Mouse (Mus musculus): Measurements from ENCODE around the gene Ets2. TPM values are rescaled to one million over a fixed set of nuclear protein-coding genes. Genes with fewer than 3 reads are reported as not detected.
"Not testable (repeated sequence)": the region's sequence is repeated elsewhere in the genome, so short reads cannot be mapped to it uniquely, and the experiment has no call there.

Ets2 gene
- total RNA-seq, 2 experiments from 2014 or later: 69.6 to 93.3 TPM

DNA sequence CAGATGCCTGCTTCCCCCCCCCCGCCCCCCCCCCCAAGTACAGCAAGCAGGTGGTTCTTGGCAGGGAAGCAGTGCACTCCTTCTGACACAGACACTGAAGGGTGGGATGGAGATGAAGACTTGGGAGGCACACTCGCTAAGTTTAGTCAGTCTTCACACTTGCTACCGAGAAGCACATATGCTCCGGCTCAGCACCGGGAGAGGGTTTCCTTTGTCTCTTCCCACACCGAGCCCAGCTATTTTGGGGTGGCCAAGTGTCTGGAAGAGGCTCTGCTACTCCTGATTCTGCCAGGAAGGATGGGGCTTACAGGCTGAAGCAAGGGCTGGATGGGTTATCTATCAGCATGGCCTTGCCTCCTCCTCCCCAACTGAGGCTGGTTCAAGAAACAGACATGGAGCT, 5.3 kb upstream of the Ets2 start:
- DNase-seq: no peak

DNA sequence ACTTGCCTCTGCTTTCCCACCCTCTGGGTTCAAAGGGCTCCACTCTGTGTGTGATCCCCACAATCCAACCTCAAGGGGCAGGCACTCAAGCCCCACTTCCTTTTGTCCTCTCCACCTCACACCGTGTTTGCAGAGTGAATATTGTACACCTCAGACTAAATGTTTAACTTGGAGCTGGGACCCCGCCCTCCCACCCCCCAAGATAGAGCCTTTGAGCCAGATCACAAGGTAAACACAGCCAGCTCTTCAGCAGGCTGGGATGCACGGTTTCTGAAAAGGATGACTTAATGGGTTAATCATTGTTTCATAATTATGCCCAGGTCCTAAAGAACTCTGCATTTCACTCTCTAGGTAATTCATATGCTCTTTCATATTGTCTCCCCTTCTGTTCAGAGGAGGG, 2.2 kb upstream of the Ets2 start:
- DNase-seq: no peak

DNA sequence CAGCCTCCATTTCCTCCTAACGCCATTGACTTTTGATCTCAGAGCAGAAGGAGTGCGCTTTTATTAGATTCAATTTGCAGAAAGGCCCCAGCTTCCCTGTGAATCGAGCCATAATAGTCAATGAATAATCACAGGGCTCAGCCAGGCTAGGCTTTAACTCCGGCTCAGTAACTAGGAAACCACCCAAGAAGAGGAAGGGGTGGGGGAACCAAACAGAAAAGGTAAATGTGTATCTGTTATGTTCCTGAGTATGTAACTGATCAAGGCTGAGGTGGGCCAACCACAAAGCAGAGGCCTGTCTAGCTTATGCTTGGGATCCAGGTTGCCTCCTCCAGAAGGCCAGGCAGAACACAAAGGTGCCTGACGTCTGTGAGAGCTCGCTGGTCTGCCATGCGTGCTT, 1.7 kb upstream of the Ets2 start:
- DNase-seq: no peak

DNA sequence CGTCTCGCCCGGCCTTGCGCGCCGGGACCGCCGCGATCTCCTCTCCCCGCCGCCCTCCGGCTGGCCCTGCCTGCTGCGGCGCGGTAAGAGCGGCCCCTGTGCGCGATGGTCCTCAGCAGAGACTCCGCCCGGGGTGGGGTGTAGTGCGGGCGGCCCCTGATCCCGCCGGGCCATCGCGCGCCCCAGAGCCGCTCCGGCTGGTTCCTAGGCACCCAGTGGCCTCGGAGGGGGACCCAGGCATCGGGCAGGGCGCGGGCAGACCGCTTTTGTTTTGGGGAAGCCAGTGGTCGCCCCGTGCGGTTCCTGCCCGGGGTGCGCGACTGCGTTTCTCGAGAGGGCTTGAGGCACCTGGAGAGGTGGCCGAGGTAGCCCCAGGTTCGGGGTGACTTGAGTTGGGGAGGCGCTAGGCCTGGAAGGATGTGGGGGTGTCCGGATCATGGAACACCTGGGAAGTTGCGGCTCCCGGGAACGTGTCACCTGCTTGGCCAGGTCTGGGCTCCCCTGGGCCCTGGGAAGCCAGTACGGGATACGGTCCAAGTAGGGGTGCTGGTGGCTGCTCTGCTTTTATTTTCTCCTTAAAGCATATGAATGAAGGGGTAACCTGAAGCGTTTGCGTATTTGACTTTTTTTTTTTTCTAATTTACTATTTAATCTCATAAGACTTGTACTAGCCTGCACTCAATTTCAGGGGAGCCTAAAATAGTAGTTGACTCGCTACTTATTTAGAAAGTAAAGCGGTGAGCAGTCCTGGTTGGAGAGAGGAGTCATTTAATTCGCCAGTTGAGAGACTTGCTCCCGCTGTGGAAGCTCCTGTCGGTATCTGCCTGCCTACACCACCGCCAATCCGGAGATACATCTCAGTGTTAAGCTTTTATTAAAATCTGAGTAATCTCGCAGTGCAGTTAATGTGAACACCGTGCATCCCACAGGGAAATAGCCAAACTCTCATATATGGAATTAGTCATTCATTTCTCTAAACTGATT, 979 bp downstream of the Ets2 start:
- DNase-seq: no peak

DNA sequence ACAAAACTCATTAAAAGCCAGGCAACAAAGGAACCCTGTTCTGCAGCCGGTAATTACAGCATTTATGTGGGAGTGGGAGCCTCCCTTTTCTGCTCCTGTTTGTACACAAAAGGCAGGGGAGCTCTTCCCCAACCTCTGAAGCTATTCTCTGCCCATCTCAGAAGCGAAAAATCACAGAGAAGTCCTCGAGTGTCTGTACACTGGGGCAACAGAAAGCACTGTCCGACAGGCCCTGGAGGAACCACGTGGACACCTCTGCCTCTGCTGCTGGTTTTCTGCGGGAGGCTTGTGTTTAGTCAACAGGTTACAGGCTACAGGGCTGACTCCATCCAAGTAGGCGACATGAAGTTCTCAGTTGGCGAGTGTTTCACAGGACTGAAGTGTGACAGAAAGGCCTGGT, 2.1 kb downstream of the Ets2 start:
- DNase-seq: no peak

DNA sequence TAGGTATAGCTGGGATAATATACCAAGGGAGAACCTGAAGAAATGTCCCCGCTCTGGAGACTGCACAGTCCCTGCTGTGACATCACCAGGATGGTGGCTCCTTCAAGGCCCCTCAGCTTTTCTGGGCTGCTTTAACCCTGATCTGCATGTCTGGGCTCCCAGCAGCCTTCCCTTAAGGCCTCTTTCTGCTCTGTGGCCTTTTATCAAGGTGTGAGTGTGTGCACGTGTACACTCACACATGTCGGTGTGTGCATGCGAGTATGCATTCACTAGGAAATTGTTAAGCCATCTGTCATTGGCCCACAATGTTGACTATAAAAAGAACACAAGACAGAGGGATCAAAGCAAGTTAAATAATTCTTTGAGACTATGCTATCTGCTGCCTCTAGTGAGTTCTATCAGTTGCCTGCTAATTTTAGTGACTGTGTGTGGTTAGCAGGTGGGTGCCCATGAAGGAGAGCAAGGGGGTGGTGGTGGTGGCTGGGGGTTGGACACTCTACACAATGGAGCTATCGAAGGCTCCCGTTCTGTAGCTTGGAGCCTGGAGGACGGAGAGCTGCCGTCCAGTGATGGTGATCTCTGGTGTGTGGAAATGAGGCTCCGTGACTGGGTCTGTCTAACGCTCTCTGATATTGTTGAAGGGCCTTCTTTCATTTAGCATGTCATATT, 2.9 kb downstream of the Ets2 start:
- no peak for DNase-seq

DNA sequence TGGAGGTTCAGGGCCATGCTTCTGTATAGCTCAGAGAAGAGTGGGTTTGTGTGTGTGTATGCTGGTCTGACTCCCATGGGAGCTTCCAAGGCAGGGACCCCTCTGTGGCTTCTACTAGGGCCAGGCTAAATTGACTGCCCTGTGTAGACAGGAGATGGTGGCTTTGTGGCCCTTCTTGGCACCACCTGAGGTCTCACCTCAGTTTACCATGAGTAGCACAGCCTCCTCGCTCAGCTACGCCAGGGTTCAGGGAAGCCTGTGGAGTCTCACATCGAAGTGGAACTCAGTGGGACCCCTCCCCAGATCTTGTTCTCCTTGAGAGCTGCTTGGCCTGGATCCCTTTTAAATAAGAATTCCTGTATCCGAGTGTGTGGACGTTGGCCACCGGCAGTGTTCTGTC, 3.9 kb downstream of the Ets2 start:
- DNase-seq: no peak

DNA sequence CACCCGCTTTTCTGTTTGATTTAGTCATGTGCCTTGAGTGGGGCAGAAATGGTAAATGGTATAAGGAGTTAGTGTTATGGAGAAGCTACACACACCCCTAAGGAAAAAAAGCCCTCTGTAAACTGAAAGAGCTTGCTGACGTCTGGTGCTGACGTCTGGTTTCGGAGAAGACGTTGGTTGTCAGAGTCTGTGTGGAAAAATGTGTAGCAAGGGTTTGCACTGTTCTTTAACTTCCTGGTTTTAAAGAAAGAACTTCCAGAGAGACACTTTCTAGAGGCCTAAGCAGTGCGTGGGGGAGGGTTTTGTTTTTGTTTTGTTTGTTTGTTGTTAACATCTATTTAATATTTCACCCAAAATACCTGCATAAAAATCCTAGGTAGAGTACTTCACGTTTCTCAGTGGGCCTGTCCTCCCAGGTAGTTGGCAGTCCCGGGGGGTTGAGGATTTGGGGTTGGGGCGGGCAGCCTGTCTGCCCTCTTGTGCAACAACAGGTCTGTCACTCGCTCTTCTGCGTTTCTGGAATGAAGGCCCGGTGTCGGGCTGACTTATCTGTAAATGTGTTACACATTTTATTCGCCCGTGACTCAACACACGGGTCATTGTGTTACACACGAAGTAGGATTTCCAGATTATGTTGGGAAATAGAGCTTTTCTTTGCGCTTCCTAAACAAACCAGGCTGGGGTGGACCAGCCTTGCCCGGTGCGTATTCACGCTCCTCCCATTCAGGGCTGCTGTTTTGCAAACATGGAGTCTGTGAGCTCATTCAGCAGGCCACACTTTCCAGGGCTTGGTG, 6.5 kb downstream of the Ets2 start:
- no peak for DNase-seq

DNA sequence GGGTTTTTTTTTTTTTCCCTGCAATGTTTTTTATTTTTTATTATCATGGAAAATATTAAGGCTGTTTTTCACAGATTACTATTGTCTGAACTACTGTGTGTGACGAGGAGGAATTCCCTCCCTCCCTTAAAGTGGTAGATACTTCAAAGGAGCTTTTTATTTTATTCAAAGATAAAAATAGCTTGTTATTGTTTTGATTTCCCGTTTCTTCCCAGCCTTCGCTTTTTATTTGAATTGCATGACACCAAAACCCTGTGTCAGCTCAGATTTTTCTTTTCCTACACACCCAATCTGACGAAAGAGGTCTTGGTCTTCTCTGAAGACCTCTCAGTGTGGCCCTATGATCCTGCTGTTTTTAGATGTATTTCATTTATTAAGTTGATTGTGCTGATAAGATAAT, 7.3 kb downstream of the Ets2 start:
- DNase-seq: no peak

DNA sequence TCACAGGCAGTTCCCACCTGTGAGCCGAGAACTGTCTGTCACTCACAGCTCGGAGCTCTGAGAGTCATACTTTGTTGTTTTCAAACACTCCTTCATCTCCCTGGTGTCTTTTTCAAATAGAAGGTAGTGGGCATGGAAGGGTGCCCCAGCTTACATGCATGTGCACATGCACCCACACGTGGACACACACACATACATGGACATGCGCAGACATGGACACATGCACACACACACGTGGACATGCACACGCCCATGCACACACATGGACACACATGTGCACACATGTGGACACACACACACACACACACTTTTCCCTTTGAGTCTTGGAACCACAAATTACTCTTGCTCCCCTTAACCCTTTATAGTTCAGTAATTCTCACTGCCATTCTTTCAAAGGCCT, 8.3 kb downstream of the Ets2 start:
- DNase-seq: no peak

DNA sequence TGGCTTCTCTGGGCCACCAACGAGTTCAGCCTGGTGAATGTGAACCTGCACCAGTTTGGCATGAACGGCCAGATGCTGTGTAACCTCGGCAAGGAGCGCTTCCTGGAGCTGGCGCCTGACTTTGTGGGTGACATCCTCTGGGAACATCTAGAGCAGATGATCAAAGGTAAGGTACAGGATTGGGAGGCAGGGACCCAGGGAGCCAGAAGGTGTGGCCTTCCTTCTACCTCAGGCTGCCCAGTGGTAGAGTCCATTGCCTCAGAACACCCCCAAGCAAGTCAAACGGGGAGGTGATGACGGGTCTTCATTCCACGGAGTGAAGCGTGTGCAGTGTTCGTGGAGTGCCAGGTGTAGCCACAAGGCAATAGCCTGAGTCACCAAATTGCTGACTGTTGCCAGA, 10.2 kb downstream of the Ets2 start:
- DNase-seq: no peak

DNA sequence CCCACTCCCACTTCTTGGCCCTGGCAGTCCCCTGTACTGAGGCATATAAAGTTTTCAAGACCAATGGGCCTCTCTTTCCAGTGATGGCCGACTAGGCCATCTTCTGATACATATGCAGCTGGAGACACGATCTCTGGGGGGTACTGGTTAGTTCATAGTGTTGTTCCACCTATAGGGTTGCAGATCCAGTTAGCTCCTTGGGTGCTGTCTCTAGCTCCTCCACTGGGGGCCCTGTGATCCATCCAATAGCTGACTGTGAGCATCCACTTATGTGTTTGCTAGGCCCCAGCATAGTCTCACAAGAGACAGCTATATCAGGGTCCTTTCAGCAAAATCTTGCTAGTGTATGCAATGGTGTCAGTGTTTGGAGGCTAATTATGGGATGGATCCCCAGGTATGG, 11.2 kb downstream of the Ets2 start:
- not testable (repeated sequence) for DNase-seq

DNA sequence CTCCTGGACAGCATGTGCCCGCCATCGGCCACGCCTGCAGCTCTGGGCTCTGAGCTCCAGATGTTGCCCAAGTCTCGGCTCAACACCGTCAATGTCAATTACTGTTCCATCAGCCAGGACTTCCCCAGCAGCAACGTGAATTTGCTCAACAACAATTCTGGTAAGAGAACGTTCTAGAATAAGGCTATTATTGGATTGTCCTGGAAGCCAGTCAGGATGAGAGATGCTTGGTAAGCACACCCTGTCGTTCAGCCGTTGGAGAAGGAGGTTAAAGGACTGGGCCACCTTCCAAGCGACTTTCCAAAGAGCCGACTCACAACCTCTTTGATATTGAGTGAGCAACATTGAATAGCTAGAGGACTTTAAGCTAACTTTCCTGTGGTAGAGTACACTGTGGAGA, 13.2 kb downstream of the Ets2 start:
- no peak for DNase-seq

DNA sequence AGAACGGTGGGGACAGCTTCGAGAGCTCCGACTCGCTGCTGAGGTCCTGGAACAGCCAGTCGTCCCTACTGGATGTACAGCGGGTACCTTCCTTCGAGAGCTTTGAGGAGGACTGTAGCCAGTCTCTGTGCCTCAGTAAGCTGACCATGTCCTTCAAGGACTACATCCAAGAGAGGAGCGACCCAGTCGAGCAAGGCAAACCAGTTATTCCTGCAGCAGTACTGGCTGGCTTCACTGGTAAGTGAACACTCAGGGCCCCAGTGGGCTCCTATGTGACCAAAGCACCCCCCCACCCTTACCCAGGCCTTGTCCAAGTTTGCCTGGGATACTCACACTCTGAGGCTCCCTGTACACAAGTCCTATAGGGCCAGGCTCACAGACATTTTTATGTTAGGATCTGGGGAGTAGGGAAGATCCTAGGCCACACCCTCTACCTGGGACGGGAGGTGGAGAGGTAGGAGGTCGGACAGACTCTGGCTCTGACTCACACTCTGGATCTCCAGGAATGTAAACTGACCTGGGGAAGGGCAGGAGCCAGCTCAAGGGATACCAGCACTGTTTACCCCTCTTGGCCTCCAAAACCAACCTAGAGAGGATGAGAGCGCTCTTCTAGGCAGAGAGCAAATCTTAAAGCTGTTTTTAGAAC, 14.3 kb downstream of the Ets2 start:
- no peak for DNase-seq

DNA sequence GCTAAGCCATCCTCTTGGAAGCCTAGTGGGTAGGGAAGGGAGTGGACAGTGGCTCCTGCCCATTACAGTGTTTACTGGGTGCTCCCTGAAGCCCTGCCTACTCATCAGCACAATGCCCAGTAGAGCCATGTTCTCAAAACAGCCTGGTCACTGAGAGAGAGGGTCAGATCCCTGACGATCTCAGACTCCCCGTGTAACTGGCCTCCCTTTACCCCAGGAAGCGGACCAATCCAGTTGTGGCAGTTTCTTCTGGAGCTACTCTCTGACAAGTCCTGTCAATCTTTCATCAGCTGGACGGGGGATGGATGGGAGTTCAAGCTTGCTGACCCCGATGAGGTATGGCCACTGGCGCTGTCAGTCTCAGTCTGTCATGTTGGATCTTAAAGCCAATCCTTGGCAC, 15.8 kb downstream of the Ets2 start:
- no peak for DNase-seq

DNA sequence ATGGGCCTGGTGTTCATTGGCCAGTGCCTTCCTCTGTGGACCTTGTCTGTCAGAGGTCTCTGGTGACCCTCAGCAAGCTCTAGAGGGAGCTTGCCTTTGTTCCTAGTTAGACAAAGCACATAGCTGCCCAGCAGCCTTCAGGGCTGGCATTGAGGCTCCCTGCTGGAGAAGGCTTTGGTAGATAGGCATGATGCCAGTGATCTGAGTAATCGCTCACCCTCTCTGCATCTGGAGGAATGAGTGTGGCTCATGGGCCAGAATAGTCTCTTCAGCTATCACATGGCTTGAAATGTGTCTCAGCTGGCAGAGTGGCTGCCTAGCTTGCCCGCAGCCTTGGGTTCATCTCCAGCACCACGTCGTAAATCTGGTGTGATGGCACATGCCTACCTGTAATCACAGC, 16.2 kb downstream of the Ets2 start:
- peak; percentile 67 for DNase-seq

DNA sequence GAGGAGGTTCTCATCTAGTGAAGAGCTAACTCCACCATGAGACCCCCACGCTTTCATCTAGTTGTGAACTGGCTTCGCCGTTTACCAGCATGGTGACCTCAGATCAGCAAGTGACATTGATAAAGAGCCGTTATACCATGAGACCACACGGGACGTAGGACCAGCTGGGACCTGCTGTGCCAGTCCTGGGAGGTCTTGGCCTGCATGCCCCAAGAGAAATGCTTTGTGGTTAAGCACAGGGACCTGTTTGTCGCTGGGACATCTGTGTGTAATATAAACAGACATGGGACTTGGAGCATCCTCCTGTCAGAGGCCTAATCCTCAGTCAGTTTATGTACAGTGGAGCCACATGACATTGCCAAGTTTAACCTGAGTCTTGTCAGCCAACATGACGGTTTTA, 18.7 kb downstream of the Ets2 start:
- no peak for DNase-seq

DNA sequence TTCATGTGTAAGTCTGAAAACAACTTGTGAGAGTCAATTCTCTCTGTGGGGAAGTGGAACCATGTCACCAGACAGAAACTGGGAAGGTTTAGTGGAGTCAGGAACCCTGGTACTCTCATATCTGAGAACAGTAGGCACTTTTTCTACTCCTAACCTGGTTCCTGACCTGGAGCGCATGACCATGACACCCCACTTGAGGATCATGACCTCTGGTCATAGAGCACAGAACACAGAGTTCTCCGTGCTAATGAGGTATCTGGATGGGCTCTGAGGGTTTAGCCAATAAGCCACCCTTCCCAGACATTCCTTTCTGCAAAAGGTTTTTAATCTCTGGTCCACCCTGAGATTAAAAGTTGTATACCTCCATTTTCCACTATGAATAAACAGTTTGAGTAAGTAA, 22.4 kb downstream of the Ets2 start:
- no peak for DNase-seq

DNA sequence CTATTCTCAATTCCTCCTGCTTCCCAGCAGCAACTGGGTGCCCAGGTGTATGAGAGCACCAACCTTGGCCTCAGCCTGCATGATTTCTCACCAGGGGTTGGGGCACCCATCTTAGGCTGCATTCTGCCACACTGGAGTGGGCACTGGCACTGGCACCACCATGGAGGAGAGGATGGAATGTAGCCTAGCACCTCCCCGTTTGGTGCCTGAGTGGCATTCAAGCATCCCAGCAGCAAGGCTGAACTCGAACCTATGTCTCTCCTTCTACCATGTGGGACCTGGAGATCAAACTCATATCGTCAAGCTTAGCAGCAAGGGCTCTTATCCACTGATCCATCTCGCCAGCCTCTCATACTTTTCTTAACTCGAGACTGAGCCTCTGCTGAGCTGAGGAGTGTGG, 22.9 kb downstream of the Ets2 start:
- DNase-seq: no peak

DNA sequence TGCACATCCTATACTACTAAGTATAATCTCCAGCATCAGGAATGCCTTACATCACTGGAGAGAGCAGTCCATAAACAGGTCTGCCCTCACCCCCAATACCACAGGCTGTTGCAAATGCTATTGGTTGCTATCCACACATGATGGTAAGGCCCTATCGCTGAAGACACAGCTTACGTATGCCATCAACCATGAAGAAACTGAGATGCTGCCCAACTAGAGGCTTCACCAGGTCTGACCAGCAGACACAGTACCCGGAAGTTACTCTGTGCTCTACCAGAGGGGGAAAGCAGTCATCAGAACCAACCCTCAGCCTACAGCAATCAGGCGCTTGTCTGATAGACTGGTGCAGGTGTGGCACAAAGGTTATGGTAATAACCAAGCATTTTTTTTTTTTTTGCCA, 24.9 kb downstream of the Ets2 start:
- DNase-seq: no peak

DNA sequence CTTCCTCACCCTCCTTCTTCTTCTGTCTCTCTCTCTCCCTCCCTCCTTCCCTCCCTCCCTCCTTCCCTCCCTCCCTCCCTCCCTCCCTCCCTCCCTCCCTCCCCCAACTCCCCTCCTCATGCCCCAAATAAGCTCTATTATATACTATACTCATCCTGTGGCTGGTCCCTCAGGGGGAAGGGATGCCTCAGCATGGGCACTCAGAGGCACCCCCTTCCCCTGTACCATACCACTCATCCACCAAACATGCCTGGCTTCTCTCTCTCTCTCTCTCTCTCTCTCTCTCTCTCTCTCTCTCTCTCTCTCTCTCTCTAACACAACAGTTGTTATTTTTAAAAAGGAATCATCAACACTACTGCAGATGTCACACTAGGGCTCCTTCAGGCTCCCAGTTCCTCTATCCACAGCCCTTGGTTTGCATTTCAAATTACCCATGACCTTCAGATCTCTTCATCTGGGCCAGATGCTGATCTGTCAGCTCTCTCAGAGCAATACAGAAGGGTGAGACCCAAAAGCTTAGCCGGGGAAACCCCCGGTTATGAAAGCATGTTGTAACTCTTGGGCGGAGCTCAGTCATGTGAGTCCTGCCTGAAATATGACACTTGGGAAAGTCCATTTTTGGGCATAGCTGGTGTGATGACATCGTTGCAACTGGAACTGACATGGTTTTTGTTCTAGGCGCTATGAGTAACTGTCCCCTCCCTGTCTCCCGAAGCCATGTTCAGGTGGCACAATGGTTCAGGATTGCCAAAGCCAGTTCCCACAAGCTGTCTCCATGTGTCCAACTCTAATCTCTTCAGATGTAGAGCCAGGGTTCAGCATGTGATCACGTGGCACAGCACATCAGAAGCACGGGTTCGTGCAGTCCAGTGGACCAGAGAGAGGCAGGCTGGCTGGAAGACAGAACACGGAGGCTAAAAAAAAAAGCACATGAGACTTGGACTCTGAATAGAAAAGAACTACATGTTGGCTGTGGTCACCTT, 26.9 kb downstream of the Ets2 start:
- DNase-seq: peak; percentile 53
